Mouse (Mus musculus): ENCODE data around the gene Myl4.
"Not testable (repeated sequence)": the region's sequence is repeated elsewhere in the genome, so short reads cannot be mapped to it uniquely, and the experiment has no call there.

Gene Myl4

DNA sequence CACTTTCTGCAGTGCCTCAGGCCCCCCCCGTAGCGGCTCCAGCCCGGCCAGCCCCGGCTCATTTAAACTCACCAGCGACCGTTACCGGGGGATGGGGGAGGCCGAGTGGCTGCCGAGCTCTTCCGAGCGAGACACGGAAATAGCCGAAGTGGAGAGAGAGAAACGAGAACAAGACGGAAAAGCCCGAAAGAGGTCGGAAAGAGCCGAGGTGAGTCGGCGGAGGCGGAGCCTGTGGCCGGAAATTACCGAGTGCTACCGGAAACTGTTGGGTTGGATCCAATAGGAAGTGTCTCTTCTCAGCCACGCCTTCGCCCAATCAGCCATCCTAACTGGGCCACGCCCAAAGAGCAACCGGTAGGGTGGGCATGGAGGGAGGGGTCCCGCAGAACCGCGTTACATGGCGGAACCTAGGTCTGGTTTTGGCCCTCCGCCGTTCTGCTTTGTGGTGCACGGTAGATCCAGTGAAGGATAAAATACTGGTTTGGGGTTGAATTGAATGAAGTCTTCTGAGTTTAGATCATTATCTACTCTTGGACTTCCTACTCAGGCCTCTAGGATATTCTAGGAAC is at the start of gene Myl4, which contains the start of gene Cdc27:
Gene Myl4, plus strand, starts transcription at position 258 of the 569 bp plus-strand sequence.
Gene Cdc27, minus strand, starts transcription at position 215 of the 569 bp plus-strand sequence.
- peak; percentile 97 for DNase-seq (ENCODE audit: low spot score)

DNA sequence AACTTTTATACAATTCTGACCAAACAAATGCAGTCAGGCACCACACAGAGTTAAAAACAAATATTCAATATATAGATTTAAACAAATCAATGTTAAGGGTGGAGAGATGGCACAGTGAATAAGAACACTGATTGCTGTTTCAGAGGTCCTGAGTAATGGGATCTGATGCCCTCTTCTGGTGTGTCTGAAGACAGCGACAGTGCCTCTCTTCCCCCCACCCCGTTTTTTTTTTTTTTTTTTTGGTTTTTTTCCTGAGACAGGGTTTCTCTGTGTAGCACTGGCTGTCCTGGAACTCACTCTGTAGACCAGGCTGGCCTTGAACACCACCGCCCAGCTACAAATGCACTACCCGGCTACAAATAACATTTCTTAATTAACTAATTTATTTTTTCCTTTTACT is 42.0 kb upstream of the Myl4 start:
- no peak for DNase-seq (ENCODE audit: low spot score)

DNA sequence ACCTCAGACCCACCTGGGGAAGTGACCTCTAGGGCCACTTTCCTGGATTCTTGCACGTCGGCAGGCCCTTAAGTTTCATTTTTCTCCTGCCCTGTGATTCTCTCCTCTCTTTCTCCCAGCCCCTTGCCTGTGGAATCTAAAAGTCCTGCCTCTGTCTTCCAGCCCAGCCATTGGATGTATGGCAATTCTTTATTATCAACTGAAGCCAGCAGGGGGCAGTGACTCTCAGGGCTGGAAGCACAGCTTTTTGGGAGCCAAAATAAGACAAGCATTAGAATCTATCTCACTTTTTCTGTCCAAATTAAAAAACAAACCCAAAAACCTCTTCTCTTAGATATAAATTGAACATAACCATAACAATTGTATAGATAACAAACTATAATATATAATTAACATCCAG is 39.9 kb upstream of the Myl4 start:
- no peak for DNase-seq (ENCODE audit: low spot score)

- DNase-seq (ENCODE audit: low spot score) = no peak
Observed at GRCm38 (mm10) chr11:104512436-104512835, 38.0 kb upstream of the Myl4 start.

DNA sequence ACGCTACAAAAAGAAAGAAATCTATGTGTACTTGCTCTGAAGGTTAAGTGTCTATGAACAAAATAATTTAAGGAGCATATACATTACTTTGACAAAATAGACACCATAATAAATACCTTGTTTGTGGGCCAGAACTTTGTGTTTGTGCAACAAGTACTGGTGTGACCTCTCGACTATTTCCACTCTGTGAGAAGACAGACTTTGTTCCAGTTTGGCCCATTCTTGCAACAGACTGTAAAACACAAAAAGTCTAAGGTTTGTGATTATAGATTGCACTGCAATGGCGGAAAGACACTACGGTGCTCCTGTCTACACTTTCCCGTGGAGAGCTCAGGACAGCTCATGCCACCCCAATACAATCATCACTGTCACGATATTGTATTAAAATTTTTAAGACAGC is 24.5 kb upstream of the Myl4 start:
- no peak for DNase-seq (ENCODE audit: low spot score)

GRCm38 (mm10) chr11:104536843-104537242 is 13.6 kb upstream of the Myl4 start:
- no peak for DNase-seq (ENCODE audit: low spot score)

- no peak for DNase-seq (ENCODE audit: low spot score)
Observed at GRCm38 (mm10) chr11:104537945-104538555, 12.4 kb upstream of the Myl4 start.

DNA sequence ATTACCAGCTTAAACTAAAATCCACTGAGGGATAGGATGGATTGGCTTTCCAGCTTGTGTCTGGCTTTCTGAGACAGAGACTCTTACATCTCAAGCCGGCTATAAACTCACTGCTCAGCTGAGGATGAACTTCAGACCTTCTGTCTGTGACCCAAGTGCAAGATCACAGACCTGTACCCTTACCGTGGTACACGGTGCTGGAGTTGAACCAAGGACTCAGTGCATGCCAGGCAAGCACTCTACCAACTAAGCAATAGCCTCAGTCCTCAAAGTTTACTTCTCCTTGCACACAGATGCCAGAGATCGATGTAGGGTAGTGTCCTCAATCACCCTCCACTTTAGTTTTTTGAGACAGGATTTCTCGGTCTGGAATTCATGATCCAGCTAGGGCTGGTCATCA is 10.7 kb upstream of the Myl4 start:
- no peak for DNase-seq (ENCODE audit: low spot score)

GRCm38 (mm10) chr11:104543337-104543736 is 7.1 kb upstream of the Myl4 start:
- DNase-seq (ENCODE audit: low spot score) = not testable (repeated sequence)

DNA sequence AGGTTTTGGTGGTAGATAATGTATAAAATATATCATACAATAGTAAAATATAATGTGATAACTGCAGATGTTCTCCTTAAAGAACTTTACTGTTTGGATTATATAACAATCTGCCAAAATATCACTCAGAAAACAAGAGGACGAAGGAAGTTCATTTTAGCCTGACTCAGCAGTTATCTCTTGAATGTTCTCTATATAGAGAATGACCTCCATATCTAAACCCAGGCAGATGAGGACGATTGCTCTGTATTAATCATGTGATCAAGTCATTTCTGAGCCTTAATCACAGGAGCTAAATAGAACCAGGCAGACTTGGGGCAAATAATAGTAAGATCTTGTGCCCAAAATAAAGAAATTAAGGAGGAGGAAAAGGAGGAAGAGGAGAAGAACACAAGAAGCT is 6.0 kb upstream of the Myl4 start:
- DNase-seq (ENCODE audit: low spot score) = no peak

DNA sequence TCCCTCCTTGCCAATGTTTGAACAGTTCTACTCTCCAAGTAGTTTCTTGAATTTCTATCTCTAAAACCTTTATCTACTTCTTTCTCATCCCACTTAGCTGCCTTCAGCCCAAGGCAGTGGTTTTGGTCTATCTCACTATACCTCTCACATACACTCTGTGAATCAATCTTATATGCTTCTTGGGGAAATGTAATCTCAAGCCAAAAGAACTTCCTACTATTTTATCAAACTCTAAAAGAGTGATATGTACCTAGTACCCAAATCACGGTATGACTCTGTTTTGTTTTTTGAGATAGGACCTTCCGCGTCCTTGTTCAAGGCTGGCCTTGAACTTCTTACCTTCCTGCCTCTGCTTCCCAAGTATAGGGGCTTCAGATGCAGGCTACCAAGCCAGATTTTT is 3.0 kb upstream of the Myl4 start:
- DNase-seq (ENCODE audit: low spot score) = no peak

- DNase-seq (ENCODE audit: low spot score) = peak; percentile 38
Observed at GRCm38 (mm10) chr11:104549438-104550405, 741 bp upstream of the Myl4 start.

GRCm38 (mm10) chr11:104558065-104558464 is 7.6 kb downstream of the Myl4 start:
- DNase-seq (ENCODE audit: low spot score) = no peak

- DNase-seq (ENCODE audit: low spot score) = no peak
Observed at GRCm38 (mm10) chr11:104558651-104559403, 8.4 kb downstream of the Myl4 start.

DNA sequence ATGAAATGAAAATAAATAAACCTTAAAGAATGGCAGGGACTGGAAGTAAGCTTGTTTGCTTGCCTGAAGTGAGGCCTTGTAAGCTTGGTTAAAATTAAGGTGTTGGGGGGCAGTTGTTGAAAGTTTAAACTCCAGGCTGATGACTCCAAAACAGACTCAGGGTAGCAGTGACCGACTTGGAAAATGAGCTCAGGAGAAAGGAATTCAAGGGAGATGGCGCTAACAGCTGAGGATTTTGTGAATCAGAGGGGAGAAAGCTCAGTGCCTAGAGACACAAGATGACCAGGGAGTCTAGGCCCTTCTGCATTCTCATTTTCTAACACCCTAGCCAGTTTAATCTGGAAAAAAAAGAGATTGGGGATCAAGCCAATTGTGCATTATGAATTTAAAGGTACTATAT is 10.5 kb downstream of the Myl4 start:
- no peak for DNase-seq (ENCODE audit: low spot score)

DNA sequence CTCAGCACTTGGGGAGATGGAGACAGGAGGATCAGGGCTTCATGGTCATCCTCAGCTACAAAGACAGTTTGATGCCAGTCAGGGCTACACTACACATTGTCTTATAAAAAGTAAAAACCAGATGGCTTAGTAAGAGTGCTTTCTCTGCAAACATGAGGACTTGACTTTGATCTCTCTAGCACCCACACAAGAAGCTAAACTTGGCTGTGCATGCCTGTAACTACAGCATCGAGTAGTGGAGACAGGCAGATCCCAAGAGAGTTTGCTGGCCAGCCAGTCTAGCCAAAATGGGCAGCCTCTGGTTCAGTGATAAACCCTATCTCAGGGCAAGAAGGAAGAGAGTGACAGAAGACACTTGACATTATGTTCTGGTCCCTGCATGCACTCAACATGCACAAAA is 13.0 kb downstream of the Myl4 start:
- no peak for DNase-seq (ENCODE audit: low spot score)

DNA sequence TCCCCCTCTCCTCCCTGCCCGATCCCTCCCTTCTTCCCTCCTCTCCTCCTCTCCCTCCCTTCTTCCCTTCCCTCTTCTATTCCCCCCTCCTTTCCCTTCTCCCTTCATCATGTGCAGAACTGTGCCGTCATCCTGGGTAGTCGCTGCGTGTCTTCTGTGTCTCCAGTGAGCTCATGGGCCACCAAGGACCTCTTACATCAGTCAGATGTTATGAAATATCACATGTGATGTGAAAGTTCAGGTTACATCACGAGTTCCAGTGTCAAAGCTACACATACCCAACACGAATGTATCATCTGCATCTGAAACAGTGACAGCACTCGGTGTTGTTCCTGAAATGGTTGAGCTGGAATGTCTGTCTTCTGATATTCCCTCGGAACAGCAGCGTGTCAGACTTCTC is 14.7 kb downstream of the Myl4 start:
- no peak for DNase-seq (ENCODE audit: low spot score)

GRCm38 (mm10) chr11:104566097-104566496 is 15.6 kb downstream of the Myl4 start:
- no peak for DNase-seq (ENCODE audit: low spot score)

DNA sequence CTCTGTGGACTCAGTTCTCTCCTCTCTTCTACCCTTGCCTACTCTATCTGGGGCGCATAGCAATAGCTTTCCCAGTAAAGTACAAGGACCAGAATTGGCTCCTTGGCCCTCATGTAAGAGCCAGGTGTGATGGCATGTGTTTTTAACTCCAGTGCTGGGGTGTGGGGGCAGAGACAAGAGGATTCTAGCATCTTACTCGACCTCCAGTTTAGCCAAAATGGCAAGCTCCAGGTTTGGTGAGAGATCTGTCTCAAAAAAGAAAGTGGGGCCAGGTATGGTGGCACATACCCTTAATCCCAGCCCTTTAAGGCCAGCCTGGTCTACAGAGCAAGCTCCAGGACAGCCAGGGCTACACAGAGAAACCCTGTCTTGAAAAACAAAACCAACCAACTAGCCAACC is 16.3 kb downstream of the Myl4 start:
- no peak for DNase-seq (ENCODE audit: low spot score)

DNA sequence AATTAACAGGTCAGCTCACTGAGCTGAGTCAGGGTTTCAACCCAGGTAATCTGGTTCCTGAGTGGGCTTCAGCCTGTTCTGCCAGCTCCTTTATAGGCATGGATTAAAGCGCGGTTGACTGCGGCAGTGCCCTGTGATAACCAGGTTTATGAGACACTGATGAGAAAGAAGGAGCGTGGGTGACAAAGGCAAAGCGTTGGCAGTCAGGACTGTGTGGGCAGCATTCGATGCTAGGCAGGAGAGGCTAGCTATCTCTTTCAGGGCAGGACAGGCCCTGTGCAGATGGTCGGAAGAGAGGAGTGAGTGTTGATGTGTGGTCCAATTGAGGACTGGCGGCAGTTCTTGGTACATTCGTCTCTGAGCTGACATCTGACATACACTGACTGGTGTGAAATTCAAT is 17.3 kb downstream of the Myl4 start:
- DNase-seq (ENCODE audit: low spot score) = no peak

DNA sequence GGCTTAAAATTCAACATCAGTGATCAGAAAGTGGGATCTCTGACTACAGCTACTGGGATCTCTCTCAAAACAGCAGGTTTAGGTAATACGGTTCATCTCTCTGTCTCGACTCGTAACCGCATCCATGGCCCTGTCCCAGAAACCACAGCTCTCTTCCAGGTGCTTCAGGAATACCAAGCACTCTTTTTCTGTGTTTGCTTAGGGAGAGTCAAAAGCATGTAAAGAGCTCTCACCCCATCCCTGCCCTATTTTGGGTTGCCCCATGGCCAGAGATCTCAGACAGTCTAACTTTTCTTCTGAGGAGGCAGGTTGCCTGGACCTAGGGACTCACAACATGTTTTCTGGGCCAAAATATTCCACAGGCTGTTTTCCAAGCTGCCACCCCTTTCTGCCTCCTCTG is 17.9 kb downstream of the Myl4 start:
- no peak for DNase-seq (ENCODE audit: low spot score)

GRCm38 (mm10) chr11:104570515-104570914 is 20.1 kb downstream of the Myl4 start:
- DNase-seq (ENCODE audit: low spot score) = not testable (repeated sequence)
